Mouse (Mus musculus) lung, adult 2 months (tissue): ENCODE results near the gene Smim9.

Source experiments
- CTCF ChIP-seq: fragments of 200-500 bp; IDR thresholded peaks from 2 replicates; pipeline ENCODE4 v1.5.1; 2011; ENCODE audit warnings: mild to moderate bottlenecking, low read length, control low read depth; ENCODE audit not compliant: insufficient read depth
- POLR2A ChIP-seq: fragments of 200-500 bp; IDR thresholded peaks from 2 replicates; pipeline ENCODE4 v1.6.1; 2011; ENCODE audit warnings: low read depth, mild to moderate bottlenecking, control low read depth, low read length, borderline replicate concordance; ENCODE audit errors: extremely low read depth

- TF ChIP-seq POLR2A (no peak), CTCF (no peak)
These were observed 48.0 kb downstream of the Smim9 start for GRCm38 (mm10) chrX:75115550-75115949.
